Mouse (Mus musculus) lung, adult 2 months (tissue): Measurements from ENCODE around the gene Palld. TPM values are rescaled to one million over a fixed set of nuclear protein-coding genes. Genes with fewer than 3 reads are reported as not detected.

Experiments used
- DNase-seq: peaks from one replicate; pipeline ENCODE4 v3.0.0; 2022
- H3K4me1 ChIP-seq: fragments of 200-500 bp; 2 replicates; pipeline ENCODE4 v1.6.1; 2011; ENCODE audit warnings: low read length; ENCODE audit not compliant: control insufficient read depth, insufficient read depth
- H3K4me3 ChIP-seq: fragments of 200-500 bp; replicated peaks from 2 replicates; pipeline ENCODE3; 2011; ENCODE audit warnings: low read depth, mild to moderate bottlenecking, control low read depth, low read length; ENCODE audit errors: extremely low read depth
- CTCF ChIP-seq: fragments of 200-500 bp; IDR thresholded peaks from 2 replicates; pipeline ENCODE4 v1.5.1; 2011; ENCODE audit warnings: mild to moderate bottlenecking, low read length, control low read depth; ENCODE audit not compliant: insufficient read depth
- POLR2A ChIP-seq: fragments of 200-500 bp; IDR thresholded peaks from 2 replicates; pipeline ENCODE4 v1.6.1; 2011; ENCODE audit warnings: low read depth, mild to moderate bottlenecking, control low read depth, low read length, borderline replicate concordance; ENCODE audit errors: extremely low read depth
- WGBS: fragments of 180-500 bp; shearing (Covaris S2); methylation state at CpG from one replicate; pipeline ENCODE4 v1.1.7; 2018; 5-methylcytosine and 5-hydroxymethylcytosine counted together
- polyA plus RNA-seq: library from polyadenylated mRNA; depleted of rRNA; stranded (reverse); fragments of >200 nt; gene quantifications from 2 replicates; pipeline ENCODE4 v1.2.3, GENCODE M21; 2012

The Palld gene
- polyA plus RNA-seq, 1 experiment = 37.1 TPM

- DNase-seq = no peak
- TF ChIP-seq POLR2A (no peak), CTCF (no peak)
- Histone ChIP-seq H3K4me1 (no peaks in the 10 kb centered on the region), H3K4me3 (no peak overlapping the region)
- 87% methylated on average over 8 of the region's 8 CpGs for WGBS
Measured at GRCm38 (mm10) chr8:61626246-61626952, 276.1 kb downstream of the Palld start.

GRCm38 (mm10) chr8:61625656-61626210 lies 276.8 kb downstream of the Palld start:
- H3K4me3 ChIP-seq = no peak overlapping the region
- no peak for DNase-seq
- H3K4me1 ChIP-seq = no peaks in the 10 kb centered on the region
- no peak for TF ChIP-seq POLR2A
- no peak for TF ChIP-seq CTCF
- 69% methylated on average over 8 of the region's 8 CpGs for WGBS

- no peak for DNase-seq
- Histone ChIP-seq H3K4me3 (no peak overlapping the region), H3K4me1 (no peaks in the 10 kb centered on the region)
- WGBS = 73% methylated on average over 12 of the region's 12 CpGs
- no peak for TF ChIP-seq POLR2A
- no peak for TF ChIP-seq CTCF
Measured at GRCm38 (mm10) chr8:61623485-61624417, 278.7 kb downstream of the Palld start.

GRCm38 (mm10) chr8:61621300-61621699 lies 281.2 kb downstream of the Palld start:
- Histone ChIP-seq H3K4me3 (no peak overlapping the region), H3K4me1 (no peaks in the 10 kb centered on the region; the same call in 1 of the 2 replicates)
- 69% methylated on average over 3 of the region's 3 CpGs for WGBS
- no peak for TF ChIP-seq POLR2A
- no peak for TF ChIP-seq CTCF
- no peak for DNase-seq

GRCm38 (mm10) chr8:61617651-61618050 lies 284.8 kb downstream of the Palld start:
- DNase-seq = no peak
- H3K4me3 ChIP-seq = no peak overlapping the region
- H3K4me1 ChIP-seq = no peaks in the 10 kb centered on the region; the same call in 1 of the 2 replicates
- TF ChIP-seq CTCF (no peak), POLR2A (no peak)
- 63% methylated on average over 2 of the region's 2 CpGs for WGBS

GRCm38 (mm10) chr8:61617049-61617448 lies 285.4 kb downstream of the Palld start:
- WGBS = 84% methylated on average over 3 of the region's 3 CpGs
- Histone ChIP-seq H3K4me3 (no peak overlapping the region), H3K4me1 (no peaks in the 10 kb centered on the region; the same call in 1 of the 2 replicates)
- DNase-seq = no peak
- TF ChIP-seq POLR2A (no peak), CTCF (no peak)

- H3K4me3 ChIP-seq = no peak overlapping the region
- DNase-seq = no peak
- 47% methylated on average over 9 of the region's 9 CpGs for WGBS
- H3K4me1 ChIP-seq = no peaks in the 10 kb centered on the region; the same call in 1 of the 2 replicates
- TF ChIP-seq CTCF = no peak
- TF ChIP-seq POLR2A = no peak
Measured at GRCm38 (mm10) chr8:61615711-61616697, 286.5 kb downstream of the Palld start.

GRCm38 (mm10) chr8:61611741-61612140 lies 290.7 kb downstream of the Palld start:
- Histone ChIP-seq H3K4me1 (peaks cover 3% of the 10 kb centered on the region; the same call in 1 of the 2 replicates), H3K4me3 (no peak overlapping the region)
- WGBS = 76% methylated on average over 6 of the region's 6 CpGs
- DNase-seq = no peak
- TF ChIP-seq CTCF = no peak
- no peak for TF ChIP-seq POLR2A
